Mouse (Mus musculus) NIH3T3 (cell line): ENCODE measurements around the gene Daglb.
A peak's percentile ranks its signal among the peaks of the same experiment; 100 is the strongest.
"Not testable (repeated sequence)": the region's sequence is repeated elsewhere in the genome, so short reads cannot be mapped to it uniquely, and the experiment has no call there.

Experiments
- DNase-seq: peaks from one replicate; pipeline ENCODE4 v3.0.0-alpha.2; 2012; ENCODE audit warnings: low read depth

The Daglb gene

DNA sequence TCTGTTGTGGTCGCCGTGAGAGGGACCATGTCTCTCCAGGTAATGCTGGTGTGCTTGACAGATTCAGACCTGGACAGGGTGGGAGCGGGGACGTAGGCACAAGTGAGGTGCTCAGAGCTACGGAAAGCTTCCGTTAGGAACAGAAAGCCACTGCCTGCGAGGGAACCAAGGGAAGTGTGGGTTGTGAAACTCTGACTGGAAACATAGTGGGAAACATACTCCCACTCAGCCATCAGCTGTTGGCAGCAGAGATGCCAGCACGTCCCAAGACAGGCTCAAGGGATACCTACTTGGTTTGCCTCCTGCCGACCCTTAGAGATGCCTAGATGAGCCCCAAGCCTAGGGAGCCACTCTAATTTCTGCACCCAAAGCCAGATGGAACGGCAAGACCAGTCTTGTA is 22.8 kb downstream of the Daglb start:
- DNase-seq: no peak

DNA sequence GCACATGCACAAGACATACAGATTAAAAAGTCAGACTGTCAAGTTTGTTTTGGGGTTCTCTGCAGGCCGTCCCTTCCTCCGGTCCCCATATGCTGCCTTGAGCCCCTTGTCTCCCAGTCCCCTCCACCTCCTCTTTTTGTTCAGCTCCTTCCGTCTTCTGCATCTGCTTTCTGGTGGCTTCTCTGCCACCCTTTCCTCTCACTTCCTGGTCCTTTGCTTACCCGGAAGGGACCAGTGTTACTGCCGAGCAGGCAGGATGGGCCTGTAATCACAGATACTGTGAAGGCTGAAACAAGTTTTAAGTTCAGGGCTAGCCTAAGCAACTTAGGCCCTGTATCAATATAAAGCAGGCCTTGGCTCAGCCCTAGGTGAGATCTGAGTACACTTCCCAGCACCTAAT is 23.6 kb downstream of the Daglb start:
- DNase-seq: no peak

DNA sequence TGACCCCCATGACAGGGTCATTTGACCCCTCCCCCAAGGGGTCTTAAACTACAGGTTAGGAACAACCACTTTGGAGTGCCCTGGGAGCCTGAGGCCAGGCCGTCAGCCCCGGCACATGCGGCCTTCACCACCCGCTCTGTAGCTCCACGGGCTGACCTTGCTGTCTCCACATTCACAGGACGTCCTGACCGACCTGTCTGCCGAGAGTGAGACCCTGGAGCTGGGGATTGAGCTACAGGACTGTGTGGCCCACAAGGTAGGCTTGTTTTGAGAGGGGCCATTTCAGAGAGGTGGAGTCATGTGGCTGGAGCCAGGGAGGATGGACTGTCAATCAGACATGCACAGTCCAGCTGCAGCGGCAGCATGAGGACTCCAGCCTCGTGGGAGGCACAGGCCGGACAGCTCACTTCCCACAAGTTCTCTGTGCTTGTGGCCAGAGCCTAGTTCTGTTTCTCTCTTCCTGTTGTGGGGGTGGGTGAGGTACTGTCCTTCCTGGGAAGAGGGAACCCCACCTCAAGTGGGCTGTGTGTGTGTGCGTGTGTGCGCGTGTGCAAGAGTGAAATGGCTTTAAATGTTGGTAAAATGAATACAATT is 25.5 kb downstream of the Daglb start:
- DNase-seq: no peak

DNA sequence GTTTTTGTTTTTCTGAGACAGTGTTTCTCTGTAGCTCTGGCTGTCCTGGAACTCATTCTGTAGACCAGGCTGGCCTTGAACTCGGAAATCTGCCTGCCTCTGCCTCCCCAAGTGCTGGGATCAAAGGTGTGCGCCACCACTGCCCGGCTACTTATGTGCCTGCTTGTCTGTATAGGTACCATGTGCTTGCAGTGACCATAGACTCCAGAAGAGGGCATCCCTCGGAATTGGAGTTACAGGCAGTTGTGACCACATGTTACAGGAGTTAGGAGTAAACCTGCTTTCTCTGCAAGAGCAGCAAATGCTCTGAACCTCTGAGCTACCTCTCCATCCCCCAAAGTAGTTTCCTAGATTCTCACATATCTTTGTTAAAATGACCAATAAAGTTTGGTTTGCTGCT is 27.4 kb downstream of the Daglb start:
- DNase-seq: no peak

DNA sequence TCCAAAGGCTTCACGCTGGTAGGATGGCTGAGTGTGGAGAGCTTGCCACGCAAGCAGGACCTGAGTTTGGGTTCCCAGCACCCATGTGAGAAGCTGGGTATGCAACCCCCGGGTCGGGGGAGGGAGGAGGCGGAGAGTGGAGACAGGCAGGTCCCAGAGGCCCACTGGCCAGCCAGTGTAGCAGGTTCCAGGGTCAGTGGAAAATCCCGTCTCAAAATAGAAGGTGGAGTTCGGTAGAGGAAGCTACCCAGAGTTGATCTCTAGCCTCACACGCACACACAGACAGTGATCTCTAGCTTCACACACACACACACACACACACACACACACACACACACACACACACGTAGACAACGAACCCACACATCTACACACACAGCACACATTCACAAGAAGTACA is 28.8 kb downstream of the Daglb start:
- no peak for DNase-seq

DNA sequence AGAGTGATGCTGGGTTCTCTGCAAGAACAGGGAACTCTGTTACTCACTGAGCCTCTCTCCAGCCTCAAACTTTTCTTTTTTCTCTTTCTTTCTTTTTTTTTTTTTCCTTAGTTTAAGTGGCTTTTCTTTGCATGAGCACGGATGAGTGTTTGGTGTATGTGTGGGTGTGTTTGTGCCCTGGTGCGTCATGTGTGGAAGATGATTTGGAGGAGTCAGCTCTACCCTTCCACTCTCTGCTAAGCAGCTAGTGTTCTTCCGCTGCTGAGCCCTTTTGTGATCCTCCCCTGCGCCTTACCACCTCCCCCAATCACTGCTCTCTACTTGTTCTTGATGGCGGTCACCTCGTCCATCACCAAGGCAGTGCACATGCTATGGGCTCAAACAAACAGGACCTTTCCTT is 31.3 kb downstream of the Daglb start:
- no peak for DNase-seq

DNA sequence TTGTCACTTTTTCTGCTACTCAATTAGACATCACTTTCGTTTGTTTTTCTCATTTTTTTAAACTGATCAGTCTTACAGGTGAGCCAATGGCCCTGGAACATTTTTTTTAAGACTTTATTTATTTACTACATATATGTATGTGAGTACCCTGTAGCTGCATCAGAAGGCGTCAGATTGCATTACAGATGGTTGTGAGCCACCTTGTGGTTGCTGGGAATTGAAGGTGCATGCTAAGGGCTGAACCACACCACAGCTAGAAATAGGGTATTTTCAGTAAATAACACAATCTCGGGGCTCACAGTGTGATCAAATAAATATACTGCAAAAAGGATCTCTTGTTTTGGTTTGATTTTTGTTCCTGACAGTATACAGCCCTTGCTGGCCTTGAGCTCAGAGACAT is 33.1 kb downstream of the Daglb start:
- DNase-seq: peak; percentile 33

DNA sequence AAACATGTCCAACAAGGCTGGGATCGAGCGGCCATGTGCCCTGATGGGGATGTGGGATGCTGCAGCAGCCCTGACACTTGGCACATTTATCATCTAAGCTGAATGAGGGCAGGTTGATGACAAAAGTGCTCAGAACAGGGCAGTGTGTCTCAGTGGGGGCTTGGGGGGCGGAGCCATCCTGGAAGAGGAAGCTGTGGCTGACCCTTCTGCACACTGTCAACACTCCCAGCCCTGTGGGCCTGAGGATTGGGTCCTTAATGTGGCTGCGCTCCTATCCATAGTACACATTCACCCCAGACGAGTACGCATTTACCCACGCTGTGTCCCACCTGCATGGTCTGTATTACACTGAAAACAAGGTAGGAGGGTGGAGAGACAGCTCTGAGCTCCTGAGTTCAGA is 34.8 kb downstream of the Daglb start:
- no peak for DNase-seq

DNA sequence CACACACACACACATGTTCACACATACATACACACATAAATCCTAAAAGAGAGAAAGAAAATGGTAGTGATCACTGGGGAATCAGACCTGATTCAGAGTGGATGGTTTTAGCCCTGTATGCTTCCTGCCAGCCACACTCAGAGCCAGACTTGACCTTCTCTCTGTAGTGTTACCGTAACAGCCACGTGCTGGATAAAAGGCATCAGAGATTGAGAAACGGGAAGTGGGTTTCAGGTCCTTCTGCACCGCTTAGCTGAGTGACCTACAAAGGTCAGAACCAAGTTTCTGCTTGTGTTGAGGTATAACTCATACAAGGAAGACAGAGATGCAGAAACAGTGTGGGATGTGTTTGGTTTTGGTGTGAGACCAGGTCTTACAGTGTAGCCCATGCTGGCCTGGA is 35.3 kb downstream of the Daglb start:
- DNase-seq: no peak

DNA sequence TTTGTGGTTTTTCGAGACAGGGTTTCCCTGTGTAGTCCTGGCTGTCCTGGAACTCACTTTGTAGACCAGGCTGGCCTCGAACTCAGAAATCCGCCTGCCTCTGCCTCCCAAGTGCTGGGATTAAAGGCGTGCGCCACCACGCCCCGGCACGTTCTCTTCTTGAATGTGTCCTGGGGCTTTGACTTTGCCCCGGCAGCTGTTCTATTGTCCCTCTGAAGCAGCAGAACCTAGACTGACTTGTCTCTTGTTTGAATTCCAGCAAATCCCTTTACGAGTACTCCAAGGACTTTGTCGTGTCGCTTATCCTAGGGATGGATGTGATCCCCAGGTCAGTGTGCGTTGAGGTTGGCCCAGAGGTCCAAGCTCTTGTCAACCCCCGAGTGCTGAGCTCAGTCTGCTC is 36.3 kb downstream of the Daglb start:
- not testable (repeated sequence) for DNase-seq

DNA sequence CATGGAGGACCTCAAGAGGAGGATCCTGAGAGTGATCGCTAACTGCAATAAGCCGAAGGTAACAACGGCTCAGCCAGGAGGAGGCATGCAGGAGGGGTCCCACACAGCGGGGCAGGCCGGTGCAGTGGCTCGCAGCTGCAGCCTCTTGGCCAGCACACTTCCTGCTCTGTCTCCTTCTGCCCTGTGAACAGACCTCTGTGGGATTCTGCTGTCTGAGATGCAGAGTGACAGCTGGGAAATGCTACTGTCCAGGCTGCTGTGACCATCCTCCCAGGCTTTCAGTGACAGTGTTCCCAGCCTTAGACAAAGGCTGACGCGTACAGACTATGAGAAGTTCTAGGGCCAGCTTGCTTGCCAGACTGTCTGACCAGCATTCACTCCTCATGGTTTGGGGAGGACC is 36.8 kb downstream of the Daglb start:
- no peak for DNase-seq

DNA sequence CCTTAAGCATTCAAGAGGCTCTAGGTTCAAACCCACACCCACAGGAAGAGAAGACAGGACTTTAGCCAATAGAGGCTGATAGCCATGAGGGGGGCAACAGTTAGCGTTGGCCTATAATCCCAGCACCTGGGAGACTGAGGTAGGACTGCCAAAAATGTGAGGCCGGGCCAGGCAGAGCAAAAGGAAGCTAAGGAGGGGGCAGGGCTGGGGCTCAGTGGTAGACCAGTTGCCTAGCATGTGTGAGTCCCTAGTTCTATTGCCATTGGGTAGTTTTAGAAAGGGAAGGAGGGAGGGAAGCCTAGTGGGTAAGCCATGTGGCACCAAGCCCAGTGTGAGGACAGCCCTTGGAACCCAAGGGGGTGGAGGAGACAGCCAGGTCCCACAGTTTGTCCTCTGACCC is 37.3 kb downstream of the Daglb start:
- DNase-seq: no peak

DNA sequence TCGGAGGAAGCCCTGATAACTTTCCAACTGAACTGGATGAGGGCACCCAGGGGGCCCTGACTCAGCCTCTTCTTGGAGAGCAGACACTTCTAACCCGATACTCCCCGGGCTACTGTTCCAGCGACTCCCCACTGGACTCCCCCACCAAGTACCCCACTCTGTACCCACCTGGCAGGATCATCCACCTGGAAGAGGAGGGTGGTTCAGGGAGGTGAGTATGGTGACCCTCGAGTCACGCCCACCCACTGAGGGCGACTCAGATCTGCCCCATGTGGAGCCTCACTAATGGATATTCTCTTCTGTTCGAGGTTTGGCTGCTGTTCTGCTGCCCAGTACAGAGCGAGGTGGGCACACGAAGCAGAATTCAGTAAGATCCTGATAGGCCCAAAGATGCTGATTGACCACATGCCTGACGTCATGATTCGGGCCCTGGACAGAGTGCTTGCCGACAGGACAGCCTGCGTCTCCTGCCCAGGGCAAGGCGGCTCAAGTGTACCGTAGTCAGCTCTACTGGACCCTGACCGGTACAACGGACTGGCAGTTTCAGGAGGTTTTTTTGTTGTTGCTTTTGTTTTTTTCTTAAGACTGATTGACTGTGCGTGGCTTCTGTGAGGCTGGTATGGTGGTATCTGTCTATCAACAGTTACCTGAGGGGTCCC is 38.6 kb downstream of the Daglb start:
- DNase-seq: no peak

DNA sequence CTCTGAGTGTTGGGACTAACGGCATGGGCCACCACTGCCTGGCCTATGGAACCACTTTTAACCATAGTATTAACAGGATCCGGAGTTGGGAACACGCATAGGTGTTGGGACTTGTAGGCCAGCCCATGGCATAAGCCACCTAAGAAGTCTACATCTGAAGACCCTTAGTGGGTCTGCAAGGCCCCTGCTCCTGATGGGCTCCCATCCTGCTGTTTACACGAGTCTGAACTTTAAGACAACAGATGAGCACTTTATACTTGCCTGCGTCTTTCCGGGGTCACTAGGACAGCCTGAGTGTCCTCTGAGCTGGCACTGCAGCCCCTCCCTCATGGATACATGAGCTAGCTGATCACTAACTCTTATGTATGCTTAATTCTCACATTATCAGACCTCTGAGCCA is 39.4 kb downstream of the Daglb start:
- DNase-seq: no peak

DNA sequence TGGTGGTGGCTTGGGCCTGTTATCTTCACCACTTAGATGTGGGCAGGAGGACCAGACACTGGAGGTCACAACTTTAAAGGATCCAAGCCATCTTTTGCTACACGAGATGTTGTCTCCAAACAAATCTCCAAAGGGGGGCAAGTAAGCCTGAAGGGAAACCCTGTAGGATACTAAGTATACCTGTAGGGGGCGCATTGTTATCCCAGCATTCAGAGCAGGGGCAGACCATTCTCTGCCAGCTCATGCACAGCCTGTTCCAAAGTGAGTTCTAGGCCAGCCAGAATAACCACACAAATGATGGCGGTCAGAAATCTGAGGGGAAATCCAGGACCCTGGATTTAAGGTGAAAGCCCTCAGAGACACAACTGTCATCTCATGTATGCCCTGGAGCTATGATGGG is 40.1 kb downstream of the Daglb start:
- peak; percentile 63 for DNase-seq

DNA sequence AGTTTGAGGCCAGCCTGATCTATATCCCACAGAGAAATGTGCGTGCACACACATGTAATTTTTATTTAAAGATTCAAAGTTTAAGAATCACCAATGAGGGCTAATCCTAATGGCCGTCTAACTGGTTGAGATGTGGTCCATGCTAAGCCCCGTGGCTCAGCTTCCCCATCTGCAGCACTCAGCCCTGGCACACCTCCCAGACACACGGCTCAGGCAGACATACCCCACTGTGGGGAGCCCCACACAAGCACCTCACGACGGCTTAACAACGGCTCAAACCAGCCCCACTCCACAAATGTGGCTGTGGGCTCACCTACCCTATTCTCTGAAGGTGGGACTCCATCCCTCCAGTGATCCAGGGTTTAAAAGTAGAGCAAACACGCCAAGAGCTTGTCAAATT is 40.7 kb downstream of the Daglb start:
- no peak for DNase-seq

DNA sequence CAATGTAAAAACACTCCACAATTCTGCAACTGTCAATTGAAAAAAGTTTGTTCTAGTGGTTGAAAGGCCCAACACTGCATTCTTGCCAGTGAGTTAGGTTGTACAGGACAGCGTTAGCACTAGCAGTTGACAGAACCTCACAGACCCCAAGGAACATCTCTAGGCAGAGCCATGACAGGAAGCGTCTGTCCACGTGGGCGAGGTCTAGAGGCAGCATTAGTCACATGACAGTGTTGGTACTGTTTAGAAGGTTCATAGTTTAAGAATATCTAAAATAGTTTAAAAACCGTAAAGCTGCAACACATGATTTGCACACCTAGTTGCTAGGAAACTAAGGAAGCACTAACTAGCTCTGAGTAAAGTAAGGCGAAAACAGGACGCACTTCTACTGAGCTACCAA is 41.2 kb downstream of the Daglb start:
- DNase-seq: no peak

DNA sequence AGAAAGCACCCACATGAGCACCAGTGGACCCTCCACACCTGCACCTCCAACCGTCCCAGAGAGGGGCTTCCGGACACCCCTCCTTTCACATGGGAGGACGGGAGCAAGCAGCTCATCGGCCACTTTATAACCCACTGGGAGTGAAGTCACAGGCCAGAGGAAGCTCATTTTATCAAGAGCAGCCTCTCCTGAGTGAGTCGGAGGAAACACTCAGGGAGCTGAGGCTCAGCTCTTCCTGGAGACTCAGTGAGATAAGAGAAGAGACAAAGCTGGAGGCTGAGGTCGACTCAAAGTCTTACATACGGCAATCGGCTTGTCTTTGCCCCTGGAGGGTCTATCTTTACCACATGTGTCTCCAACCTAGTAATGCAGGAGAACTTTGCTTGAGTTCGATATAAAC is 44.9 kb downstream of the Daglb start:
- no peak for DNase-seq

DNA sequence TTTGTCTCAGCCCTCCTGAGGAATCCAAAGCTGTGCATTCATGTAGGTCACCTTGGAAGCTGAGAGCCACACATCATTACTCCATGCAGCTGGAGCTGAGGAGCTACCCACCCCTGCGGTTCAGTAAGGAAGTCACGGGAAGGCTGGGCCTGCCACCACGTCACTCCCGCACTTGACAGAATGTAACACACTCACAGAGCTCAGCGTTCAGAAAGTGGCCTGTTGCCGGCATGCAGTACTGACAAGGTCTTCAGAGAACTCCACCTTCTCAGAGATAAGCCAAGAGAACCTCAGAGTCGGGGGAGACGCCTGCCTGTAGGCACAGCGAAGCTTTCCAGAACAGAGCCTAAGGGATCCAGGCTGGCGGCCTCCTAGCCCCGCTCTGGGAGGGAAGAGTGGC is 45.4 kb downstream of the Daglb start:
- DNase-seq: no peak

DNA sequence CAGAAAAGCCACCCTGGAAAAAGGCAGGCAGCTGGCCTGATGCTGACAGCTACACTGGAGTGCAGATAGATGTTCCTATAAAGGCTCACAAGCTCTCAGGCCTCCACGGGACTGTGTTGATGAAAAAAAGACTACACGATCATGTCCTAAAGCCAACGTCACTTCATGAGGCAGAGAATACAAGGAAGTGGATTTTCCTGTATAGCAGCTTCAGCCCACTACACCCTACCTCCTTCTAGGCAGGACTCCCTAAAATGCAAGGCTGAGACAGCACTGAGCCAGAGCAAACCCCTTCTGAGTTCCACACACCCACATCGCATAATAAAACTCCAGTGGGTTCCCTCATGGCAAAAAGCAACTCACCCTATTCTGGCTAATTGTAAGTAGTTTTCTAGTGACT is 47.2 kb downstream of the Daglb start:
- no peak for DNase-seq

DNA sequence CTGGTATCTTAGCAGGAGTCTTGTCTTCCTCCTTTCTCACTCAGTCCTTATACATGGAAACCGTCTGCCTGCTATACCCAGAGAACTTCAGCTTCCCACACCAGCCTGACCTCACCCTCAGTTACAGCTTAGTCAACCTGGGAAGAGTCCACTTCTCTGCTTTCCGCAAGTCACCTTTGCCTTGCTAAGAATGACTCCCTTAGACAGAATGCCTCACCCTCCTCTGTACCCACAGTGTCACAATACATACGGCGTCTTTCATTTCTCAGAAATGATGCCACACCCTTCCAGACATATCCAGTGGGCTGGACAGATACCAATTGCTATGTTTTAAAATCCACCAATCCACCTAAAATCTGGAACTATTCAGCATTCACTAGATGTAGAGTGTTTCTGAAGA is 47.9 kb downstream of the Daglb start:
- no peak for DNase-seq

DNA sequence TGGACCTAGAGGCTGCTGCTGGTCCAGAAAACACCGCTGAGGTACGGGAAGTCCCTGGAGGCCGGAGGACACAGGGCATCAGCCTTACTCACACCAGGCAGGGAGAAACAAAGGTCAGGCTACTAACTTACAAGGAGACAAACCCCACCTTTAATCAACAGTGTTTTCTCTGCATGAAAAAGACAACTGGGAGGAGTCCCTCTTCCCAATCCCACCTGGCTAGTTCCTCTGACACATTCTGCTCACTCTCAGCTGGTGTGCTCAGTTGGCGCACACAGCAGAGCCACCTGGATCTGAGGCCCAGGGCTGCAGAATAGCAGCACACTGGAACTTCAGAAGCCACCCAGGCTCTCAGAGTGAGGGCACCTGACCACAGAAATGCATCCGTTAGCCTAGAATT is 50.5 kb downstream of the Daglb start:
- DNase-seq: no peak

DNA sequence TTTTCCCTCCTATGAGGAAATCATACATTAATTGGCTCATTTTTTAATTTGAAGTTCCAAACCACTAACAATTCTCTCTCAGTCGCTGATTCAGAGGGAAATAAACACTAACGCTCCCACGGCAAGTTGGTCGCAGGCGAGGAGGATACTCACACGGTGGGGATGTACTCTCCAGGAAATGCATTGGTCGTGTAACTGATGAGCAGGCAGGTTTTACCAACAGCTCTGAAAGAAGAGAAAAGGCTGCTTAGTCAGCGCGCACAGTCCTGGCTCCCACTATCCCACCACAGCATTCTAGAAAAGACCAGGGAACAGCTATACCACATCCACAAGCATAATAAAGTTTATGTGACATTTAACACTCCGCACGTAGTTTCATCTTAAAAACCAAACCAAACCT is 52.6 kb downstream of the Daglb start:
- DNase-seq: no peak

DNA sequence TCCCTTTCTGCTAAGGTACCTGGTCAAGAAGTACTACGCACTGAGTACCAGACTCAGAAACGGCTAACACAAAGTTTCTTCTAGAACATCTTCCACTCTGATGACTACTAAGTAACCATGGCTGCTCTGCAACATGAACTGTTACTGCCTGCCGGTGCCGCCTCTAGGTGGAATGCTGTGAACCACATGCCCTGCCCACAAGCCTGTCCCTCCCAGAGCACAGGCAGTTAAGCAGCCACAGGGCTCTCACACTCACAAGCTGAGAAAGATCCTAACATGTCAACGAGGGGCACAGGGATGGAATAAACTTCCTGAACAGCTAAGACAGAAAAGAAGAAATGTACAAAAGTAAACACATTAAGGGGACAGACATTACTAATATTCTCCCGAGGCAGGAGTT is 53.1 kb downstream of the Daglb start:
- DNase-seq: no peak
